Mouse (Mus musculus) lung, adult 2 months (tissue): ENCODE data around the gene Anxa11.

Experiments used
- CTCF ChIP-seq: fragments of 200-500 bp; IDR thresholded peaks from 2 replicates; pipeline ENCODE4 v1.5.1; 2011; ENCODE audit warnings: mild to moderate bottlenecking, low read length, control low read depth; ENCODE audit not compliant: insufficient read depth
- POLR2A ChIP-seq: fragments of 200-500 bp; IDR thresholded peaks from 2 replicates; pipeline ENCODE4 v1.6.1; 2011; ENCODE audit warnings: low read depth, mild to moderate bottlenecking, control low read depth, low read length, borderline replicate concordance; ENCODE audit errors: extremely low read depth

- TF ChIP-seq POLR2A (no peak), CTCF (no peak)
Measured at GRCm38 (mm10) chr14:25814140-25814539, 27.8 kb upstream of the Anxa11 start.
